Mouse (Mus musculus): ENCODE results near the gene Tcp11. TPM values are rescaled to one million over a fixed set of nuclear protein-coding genes. Genes with fewer than 3 reads are reported as not detected.

The Tcp11 gene
- total RNA-seq, 2 experiments from 2014 or later, result not detected

GRCm38 (mm10) chr17:28084395-28084905 is 4.0 kb upstream of the Tcp11 start:
- DNase-seq, result no peak

DNA sequence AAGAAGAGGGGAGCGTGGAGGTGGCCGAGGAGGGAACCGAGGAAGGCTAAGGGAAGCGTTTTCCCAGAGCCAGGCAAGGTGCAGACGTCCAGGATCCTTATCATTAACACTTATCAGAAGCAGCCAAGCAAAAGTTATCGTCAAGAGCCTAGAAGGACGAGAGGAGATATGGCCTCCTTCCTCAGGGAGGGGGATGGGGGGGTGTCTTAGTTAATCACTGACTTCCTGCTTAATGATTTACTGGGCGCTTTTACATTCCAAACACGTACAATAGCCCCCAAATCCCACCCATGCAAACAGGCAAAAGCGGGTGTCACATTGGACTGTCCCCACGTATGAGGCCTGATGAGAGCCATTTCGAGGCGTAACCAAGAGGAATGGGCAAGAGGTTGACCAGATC is 2.4 kb upstream of the Tcp11 start:
- no peak for DNase-seq

DNA sequence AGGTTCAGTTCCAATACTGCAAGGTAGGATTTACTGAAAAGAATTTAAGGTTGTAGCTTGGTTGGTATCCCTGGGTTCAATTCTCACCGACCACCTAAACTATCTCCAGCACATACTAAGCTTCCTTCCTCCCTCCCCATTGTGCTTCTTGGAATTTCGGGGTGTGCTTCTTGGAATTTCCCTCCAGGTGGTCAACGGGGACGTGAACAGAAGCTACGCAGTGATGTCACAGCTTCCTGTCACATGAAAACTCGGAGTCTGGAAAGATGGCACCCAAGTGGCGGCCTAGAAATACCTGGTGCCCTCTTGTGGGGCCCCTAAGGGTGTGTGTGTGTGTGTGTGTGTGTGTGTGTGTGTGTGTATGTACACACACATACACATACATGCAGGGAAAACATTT is 1.4 kb upstream of the Tcp11 start:
- DNase-seq, result no peak

DNA sequence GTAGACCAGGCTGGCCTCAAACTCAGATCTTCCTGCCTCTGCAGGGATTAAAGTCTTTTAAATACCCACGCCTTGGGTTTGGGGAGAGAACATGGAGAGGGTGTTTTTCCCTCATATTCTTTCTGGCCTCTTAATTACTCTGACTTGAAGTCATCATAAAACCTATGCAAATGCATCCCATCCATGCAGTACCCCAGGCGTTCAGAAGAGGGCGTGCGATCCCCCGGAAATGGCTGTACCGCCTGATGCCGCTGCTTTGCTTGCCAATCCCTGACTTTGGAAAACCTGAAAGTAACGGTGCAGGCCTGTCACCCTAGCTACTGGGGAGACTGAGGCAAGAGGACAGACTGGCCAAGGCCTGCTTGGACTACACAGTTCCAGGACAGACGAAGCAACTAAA is 946 bp upstream of the Tcp11 start:
- no peak for DNase-seq

GRCm38 (mm10) chr17:28080817-28081165 is 352 bp upstream of the Tcp11 start:
- no peak for DNase-seq

DNA sequence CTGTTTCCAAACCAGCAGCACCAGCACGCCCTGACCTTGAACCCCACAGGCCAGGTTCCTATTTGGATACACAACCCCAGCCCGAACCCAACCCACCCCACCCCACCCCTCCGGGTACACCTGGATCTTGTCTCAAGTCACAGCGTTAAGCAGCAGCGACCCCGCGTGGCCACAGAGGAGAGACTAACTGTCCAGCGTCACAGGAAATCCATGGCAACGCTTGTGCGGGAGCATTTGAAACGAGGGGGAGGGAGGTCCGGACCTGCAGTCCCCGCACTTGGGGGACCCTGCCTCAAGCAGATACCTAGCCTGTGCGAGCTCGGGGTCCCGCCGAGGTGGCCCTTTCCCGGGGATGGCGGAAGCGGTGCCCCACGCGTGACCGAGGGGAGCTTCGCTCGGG is 821 bp downstream of the Tcp11 start:
- peak; percentile 60 for DNase-seq

DNA sequence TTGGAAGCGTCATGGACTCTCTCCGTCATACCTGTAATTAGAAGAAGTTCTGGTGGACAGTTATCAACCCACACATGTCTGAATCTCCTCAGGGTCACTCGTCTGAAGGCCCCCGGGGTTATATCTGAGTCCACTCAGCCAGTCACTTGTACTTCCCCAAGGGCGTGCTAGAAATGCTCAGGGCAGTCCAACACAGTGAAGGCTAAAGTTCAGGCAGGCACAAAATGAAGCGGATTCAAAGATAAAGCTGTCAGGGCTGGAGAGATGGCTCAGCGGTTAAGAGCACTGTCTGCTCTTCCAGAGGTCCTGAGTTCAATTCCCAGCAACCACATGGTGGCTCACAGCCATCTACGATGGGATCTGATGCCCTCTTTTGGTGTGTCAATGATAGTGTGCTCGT is 2.4 kb downstream of the Tcp11 start:
- DNase-seq, result no peak

DNA sequence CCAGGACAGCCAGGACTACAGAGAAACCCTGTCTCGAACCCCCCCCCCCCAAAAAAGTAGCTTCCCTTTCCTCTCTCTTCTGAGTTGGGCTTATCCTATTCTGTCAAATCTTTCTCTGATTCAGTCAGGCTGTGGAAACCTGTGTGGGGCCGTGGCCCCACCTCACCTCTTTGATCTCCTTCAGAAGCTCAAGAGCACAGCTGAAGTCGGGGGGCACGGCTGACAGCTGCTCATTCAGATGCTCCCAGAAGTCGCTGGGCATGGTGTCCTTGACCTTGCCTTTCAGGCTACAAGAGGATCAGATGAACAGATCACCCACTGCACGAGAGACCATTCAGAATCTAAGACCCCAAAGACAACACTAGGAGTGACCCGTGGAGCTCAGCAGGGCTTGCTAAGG is 6.0 kb downstream of the Tcp11 start:
- DNase-seq, result no peak

- DNase-seq, result no peak
These were observed 7.7 kb downstream of the Tcp11 start for GRCm38 (mm10) chr17:28072730-28073129.

- DNase-seq, result no peak
These were observed 10.2 kb downstream of the Tcp11 start for GRCm38 (mm10) chr17:28070256-28070655.

- no peak for DNase-seq
These were observed 11.0 kb downstream of the Tcp11 start for GRCm38 (mm10) chr17:28069446-28069845.

DNA sequence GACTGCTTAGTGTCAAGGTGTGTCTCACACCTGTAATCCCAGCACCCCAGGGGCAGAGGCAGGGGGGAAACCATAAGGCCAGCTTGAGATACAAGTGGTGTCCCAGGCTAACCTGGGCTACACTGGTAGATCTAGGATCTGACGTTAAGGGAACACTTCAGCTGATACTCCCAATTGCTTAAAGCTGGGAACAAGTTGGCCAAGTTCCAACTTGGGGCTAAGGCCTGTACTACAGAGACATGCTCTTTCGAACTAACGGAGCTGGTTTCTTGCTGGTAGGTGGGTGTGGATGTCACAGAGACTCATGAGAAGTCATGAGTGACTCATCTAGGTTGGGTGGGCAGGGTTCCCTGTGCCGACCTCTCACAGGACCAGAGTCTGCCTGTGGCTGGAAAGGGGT is 13.1 kb downstream of the Tcp11 start:
- DNase-seq, result no peak

DNA sequence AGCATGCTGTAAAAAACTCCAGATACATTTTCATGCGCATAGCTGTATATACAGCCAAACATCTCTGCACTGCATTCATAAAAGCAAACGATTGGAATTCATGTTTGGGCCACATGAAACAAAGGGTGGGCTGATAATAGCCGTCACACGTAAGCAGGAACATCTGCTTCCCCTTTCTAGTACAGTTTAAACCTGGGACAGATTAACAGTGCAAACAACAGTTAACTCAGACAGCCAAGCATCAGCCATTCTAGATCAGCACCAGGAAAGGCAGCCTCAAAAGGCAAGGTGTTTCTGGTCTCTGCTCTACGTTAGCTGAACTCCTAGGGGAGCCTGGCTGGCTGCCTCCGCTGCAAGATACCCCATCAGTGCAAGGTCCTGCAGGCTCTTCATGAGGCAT is 17.3 kb downstream of the Tcp11 start:
- DNase-seq, result no peak

DNA sequence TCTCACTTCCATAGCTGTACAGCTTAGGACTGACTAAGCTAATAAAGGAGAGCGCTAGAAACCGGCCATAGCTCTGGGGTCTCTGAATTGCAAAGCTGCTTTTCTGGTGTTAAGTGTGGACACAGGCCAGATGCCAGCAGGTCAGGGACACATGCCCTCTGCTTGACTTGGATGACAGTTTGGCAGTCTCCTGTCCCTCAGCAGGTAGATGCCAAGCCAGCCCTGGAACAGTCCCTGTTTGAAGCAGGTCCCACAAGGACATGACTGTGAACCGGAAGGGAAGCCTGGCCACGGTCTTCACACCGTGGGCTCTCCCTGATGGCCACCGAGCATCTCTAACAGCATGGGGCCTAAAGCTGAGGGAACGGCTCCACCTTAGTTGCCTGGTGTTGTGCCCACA is 17.7 kb downstream of the Tcp11 start:
- no peak for DNase-seq

GRCm38 (mm10) chr17:28061472-28061871 is 19.0 kb downstream of the Tcp11 start:
- DNase-seq, result no peak

GRCm38 (mm10) chr17:28060681-28061080 is 19.8 kb downstream of the Tcp11 start:
- no peak for DNase-seq

- DNase-seq, result no peak
These were observed 22.1 kb downstream of the Tcp11 start for GRCm38 (mm10) chr17:28058346-28058745.

DNA sequence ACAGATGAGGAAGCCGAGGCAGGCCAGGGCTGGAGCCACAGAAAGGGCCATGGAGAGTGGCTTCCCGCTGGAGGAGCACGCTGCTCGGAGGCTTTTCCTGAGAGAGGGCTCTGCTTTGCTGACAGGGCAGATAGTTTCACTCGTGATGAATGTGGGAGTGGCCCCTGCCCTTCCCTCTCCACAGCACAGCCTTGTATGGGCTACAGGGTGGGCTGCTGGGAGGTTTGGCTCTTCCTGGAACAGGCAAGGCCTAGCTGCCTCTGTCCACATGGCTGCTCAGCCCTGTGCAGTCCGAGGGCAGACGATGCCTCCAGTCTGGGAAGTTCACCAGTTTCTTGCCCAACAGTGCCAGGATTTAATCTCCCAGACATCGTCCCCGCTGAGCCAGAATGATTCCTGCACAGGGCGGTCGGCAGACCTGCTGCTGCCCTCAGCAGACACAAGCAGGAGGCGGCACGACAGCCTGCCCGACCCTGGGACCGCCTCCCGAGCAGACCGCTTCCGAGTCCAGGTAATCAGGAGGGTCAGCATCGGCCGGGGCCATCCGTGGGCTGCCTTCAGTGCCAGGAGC is 28.1 kb downstream of the Tcp11 start:
- peak; percentile 41 for DNase-seq

DNA sequence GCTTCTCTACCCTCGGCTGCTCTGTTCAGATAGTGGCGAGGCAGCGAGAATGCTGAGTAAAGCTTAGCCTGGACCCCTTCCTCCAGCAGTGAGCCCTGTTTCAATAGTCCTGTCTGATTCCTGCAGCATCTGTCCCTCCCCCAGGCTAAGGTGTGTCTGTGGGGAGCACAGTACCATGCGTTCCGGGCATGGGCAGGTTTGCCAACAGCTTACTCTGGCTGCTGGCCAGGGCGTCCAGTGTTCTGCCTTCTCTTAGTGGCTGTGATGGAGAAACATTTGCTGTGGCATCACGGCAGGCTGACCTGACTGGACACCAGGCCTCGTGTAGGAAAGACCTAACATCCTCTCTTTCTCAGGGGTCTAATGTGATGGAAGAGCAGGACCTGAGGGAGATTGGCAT is 30.2 kb downstream of the Tcp11 start:
- no peak for DNase-seq

GRCm38 (mm10) chr17:28048425-28048824 is 32.0 kb downstream of the Tcp11 start:
- no peak for DNase-seq

- DNase-seq, result no peak
These were observed 32.9 kb downstream of the Tcp11 start for GRCm38 (mm10) chr17:28047520-28047919.

GRCm38 (mm10) chr17:28047017-28047416 is 33.4 kb downstream of the Tcp11 start:
- no peak for DNase-seq

DNA sequence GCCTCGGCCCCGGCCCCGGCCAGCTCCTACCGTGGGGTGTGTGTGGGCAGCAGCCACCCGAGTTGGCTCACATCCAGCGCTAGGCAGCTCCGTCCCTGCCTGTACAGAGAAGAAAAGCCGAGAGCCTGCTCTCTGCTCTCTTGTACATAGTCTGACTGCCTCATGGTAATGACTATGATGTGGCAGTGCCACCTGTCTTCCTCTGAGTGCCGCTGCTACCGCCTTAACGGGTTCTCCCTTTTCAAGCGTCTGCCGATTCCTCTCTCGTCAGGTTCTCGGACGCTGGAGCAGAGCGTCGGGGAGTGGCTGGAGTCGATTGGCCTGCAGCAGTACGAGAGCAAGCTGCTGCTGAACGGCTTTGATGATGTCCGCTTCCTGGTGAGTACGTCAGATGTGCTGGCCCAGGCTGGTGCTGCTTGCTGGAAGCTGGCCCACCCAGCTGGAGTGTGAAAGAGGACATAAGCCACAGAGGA is 38.1 kb downstream of the Tcp11 start:
- no peak for DNase-seq

DNA sequence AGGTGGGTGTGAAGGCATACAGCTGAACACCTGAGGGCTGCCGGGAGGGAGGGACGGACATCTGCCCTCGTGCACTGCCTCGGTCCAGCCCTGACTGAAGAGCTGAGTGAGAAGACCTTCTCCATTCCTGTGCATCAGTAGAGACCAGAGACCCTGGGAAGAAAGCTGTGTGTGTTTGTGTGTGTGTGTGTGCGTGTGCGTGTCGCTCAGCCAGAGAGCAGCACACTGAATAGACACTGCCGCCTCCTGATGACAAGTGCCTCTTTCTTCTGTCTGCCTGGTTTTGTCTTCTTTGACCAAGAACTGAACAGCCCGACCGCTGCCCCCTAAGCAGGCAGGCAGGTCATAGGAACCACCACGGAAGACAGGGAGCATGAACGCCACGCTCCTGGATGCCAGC is 39.1 kb downstream of the Tcp11 start:
- DNase-seq, result no peak

DNA sequence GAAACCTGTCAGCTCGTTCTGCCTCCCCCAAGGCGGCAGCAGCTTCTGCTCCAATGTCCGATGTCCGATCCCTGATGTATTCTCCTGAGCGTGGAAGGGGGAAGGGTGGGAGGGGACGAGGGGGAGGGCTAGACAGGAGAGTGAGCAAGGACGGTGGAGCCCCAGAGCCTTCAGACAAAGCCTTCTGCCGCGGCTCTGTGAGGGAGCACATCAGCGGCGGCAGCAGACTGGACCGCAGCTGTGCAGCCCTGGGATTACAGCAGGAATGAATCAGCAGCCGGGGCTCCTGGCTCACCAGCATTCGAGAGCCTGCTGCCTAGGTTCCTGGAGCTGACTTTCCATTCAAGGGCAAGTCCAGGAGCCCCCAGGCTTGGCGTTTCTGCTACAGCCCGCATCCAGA is 39.8 kb downstream of the Tcp11 start:
- DNase-seq, result no peak

All from gastrocnemius, postnatal 25 days (tissue).